In the genomic region with DNA sequence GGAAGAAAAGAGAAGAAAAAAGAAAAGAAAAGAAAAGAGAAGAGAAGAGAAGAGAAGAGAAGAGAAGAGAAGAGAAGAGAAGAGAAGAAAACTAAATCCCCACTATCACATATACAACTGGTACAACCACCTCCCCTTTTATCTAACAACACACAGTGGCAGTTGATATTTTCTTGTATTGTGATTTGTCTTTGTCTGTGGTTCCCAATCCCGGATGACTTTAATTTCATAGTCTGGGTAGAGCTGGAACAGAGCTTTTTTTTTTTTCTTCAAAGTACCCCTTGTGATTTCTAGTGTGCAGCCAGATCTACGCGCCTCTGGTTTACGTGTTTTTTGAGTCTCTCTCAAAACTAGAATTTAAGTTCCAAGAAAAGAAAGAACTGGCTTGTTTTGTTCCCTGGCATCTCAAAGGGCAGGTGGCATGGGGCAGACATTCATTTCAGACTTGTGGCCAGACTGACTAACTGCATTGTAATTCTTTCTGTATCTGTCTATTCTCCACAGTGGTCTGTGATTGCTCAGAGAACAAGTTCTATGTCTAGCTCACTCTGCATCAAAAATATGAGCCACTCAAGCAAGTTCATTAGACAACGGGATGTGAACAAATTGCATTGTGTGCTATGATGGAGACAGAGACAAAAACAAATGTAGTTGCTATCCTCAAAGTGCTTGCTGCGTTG, we compare ENCODE assay signal across 10 mouse cellular contexts. TPM values are rescaled to one million over a fixed set of nuclear protein-coding genes. Genes with fewer than 3 reads are reported as not detected.
DNase-seq lines count a peak whose midpoint lies in the region; ATAC-seq lines count a peak whose summit lies in the region.
"Had no signal": no experiment of that assay in that cellular context is flagged by ENCODE, and none has a peak within 500 bp of the region (broad histone marks: within the 10 kb centered on the region; RNA-seq: fewer than 3 reads in every experiment).

No protein-coding gene starts in this region.

- no peak for ATAC-seq in hindbrain, embryonic 14.5 days (ENCODE audit: low FRiP score)
- no peak for ATAC-seq in hindbrain, embryonic 13.5 days (ENCODE audit: low FRiP score)
- ATAC-seq in neural tube, embryonic 13.5 days (ENCODE audit: low read depth), result no peak
- no peak for ATAC-seq in forebrain, embryonic 13.5 days

- H3K27ac ChIP-seq in hindbrain, embryonic 14.5 days, result 0 out of 2 replicates have a peak overlapping the region, but pooled peaks have one; percentile 12
- no peak overlapping the region; the same call in 1 of the 2 replicates for H3K27ac ChIP-seq in hindbrain, embryonic 13.5 days
- H3K27ac ChIP-seq in neural tube, embryonic 13.5 days (replicated peaks), result peak overlapping the region; percentile 54
- 0 out of 2 replicates have a peak overlapping the region, but pooled peaks have one; percentile 51 for H3K27ac ChIP-seq in forebrain, embryonic 13.5 days
- H3K27ac ChIP-seq: liver, embryonic 13.5 days had no signal

- no peak overlapping the region for H3K9ac ChIP-seq in hindbrain, embryonic 14.5 days
- H3K9ac ChIP-seq in hindbrain, embryonic 13.5 days, result no peak overlapping the region
- H3K9ac ChIP-seq in neural tube, embryonic 13.5 days, result no peak overlapping the region
- no peak overlapping the region for H3K9ac ChIP-seq in forebrain, embryonic 13.5 days
- H3K9ac ChIP-seq: liver, embryonic 13.5 days had no signal

- peaks cover 56% of the 10 kb centered on the region for H3K4me1 ChIP-seq in hindbrain, embryonic 14.5 days (replicated peaks; ENCODE audit: control insufficient read depth, insufficient read depth, low read length)
- H3K4me1 ChIP-seq in hindbrain, embryonic 13.5 days (replicated peaks), result peaks cover 80% of the 10 kb centered on the region
- H3K4me1 ChIP-seq in neural tube, embryonic 13.5 days (replicated peaks), result peaks cover 73% of the 10 kb centered on the region
- H3K4me1 ChIP-seq in forebrain, embryonic 13.5 days, result peaks cover 75% of the 10 kb centered on the region

- no peaks in the 10 kb centered on the region for H3K36me3 ChIP-seq in hindbrain, embryonic 14.5 days (replicated peaks; ENCODE audit: control insufficient read depth, insufficient read depth)
- H3K36me3 ChIP-seq in hindbrain, embryonic 13.5 days, result no peaks in the 10 kb centered on the region
- H3K36me3 ChIP-seq in neural tube, embryonic 13.5 days, result no peaks in the 10 kb centered on the region
- peaks cover 11% of the 10 kb centered on the region; the same call in 1 of the 2 replicates for H3K36me3 ChIP-seq in forebrain, embryonic 13.5 days (ENCODE audit: poor library complexity, severe bottlenecking)
- no peaks in the 10 kb centered on the region for H3K36me3 ChIP-seq in splenic B cell, adult 2 months (ENCODE audit: control insufficient read depth, insufficient read depth, low read length, poor library complexity, severe bottlenecking)
- H3K36me3 ChIP-seq: liver, embryonic 13.5 days had no signal

- DNase-seq in hindbrain, embryonic 14.5 days (ENCODE audit: low spot score), result no peak
- DNase-seq in neural tube, embryonic 10.5 days (ENCODE audit: extremely low spot score, low spot score), result no peak
- peak; percentile 39 for DNase-seq in splenic B cell, adult 2 months (ENCODE audit: low read depth, low spot score)
- no peak for DNase-seq in kidney, postnatal 36 days
- DNase-seq in lung, postnatal 36 days, result no peak
- DNase-seq: liver, embryonic 13.5 days had no signal

- no peaks in the 10 kb centered on the region for H3K27me3 ChIP-seq in hindbrain, embryonic 14.5 days (ENCODE audit: control insufficient read depth, insufficient read depth, low read length)
- no peaks in the 10 kb centered on the region for H3K27me3 ChIP-seq in hindbrain, embryonic 13.5 days
- no peaks in the 10 kb centered on the region for H3K27me3 ChIP-seq in neural tube, embryonic 13.5 days
- no peaks in the 10 kb centered on the region for H3K27me3 ChIP-seq in forebrain, embryonic 13.5 days
- H3K27me3 ChIP-seq in splenic B cell, adult 2 months (ENCODE audit: control insufficient read depth, insufficient read depth, low read length, poor library complexity, severe bottlenecking), result no peaks in the 10 kb centered on the region

- no peaks in the 10 kb centered on the region for H3K9me3 ChIP-seq in hindbrain, embryonic 14.5 days (ENCODE audit: control insufficient read depth, low read length)
- H3K9me3 ChIP-seq in hindbrain, embryonic 13.5 days, result no peaks in the 10 kb centered on the region
- H3K9me3 ChIP-seq in neural tube, embryonic 13.5 days, result no peaks in the 10 kb centered on the region
- no peaks in the 10 kb centered on the region for H3K9me3 ChIP-seq in forebrain, embryonic 13.5 days (replicated peaks)
- H3K9me3 ChIP-seq: liver, embryonic 13.5 days had no signal

- no peak overlapping the region for H3K4me3 ChIP-seq in hindbrain, embryonic 14.5 days (replicated peaks; ENCODE audit: low read length)
- no peak overlapping the region for H3K4me3 ChIP-seq in hindbrain, embryonic 13.5 days
- H3K4me3 ChIP-seq in neural tube, embryonic 13.5 days, result no peak overlapping the region
- H3K4me3 ChIP-seq in forebrain, embryonic 13.5 days, result no peak overlapping the region
- H3K4me3 ChIP-seq: liver, embryonic 13.5 days; myocyte had no signal

- 74% methylated on average over 6 of the region's 6 CpGs for WGBS in hindbrain, embryonic 14.5 days
- 75% methylated on average over 6 of the region's 6 CpGs for WGBS in hindbrain, embryonic 13.5 days
- 70% methylated on average over 6 of the region's 6 CpGs for WGBS in neural tube, embryonic 13.5 days
- WGBS in forebrain, embryonic 13.5 days, result 60% methylated on average over 6 of the region's 6 CpGs

- H3K4me2 ChIP-seq in hindbrain, embryonic 14.5 days (replicated peaks), result no peak overlapping the region
- H3K4me2 ChIP-seq in hindbrain, embryonic 13.5 days, result no peak overlapping the region; the same call in 1 of the 2 replicates
- 0 out of 2 replicates have a peak overlapping the region, but pooled peaks have one; percentile 11 for H3K4me2 ChIP-seq in neural tube, embryonic 13.5 days
- peak overlapping the region; percentile 29; the same call in 1 of the 2 replicates for H3K4me2 ChIP-seq in forebrain, embryonic 13.5 days
- H3K4me2 ChIP-seq: liver, embryonic 13.5 days had no signal

RNA-seq across cellular contexts. Expression of a gene that starts 7.2 kb away (rescaled TPM):
- polyA plus RNA-seq in hindbrain, embryonic 14.5 days (2014; fragmentation: Nextera tagmentation; extraction: Ambion mirVana), result 362 and 393 TPM in 2 replicates
- 374 and 390 TPM in 2 replicates for polyA plus RNA-seq in hindbrain, embryonic 13.5 days (2015; fragmentation: Nextera tagmentation; extraction: Ambion mirVana)
- polyA plus RNA-seq in neural tube, embryonic 13.5 days (2015; fragmentation: Nextera tagmentation; extraction: Ambion mirVana), result 299 and 332 TPM in 2 replicates
- 304 and 326 TPM in 2 replicates for polyA plus RNA-seq in forebrain, embryonic 13.5 days (2015; fragmentation: Nextera tagmentation; extraction: Ambion mirVana)

Comparison
In these comparisons a context has a peak if more than half of its experiments do, and no peak if none do; other contexts are left out.
1. H3K4me2 ChIP-seq: peak in neural tube, embryonic 13.5 days (single experiment) and forebrain, embryonic 13.5 days (single experiment); none in hindbrain, embryonic 14.5 days (single experiment) and hindbrain, embryonic 13.5 days (single experiment).